Mouse (Mus musculus) heart, embryonic 12.5 days (tissue): ENCODE measurements around the gene Gm11115. TPM values are rescaled to one million over a fixed set of nuclear protein-coding genes. Genes with fewer than 3 reads are reported as not detected.

Experiments
- ATAC-seq: fragments of 200-750 bp; cut with Nextera tagmentation; 2 replicates; pipeline ENCODE4 v1.8.0; 2017; ENCODE audit warnings: moderate TSS enrichment, moderate library complexity; ENCODE audit not compliant: insufficient number of reproducible peaks, low FRiP score
- H3K27ac ChIP-seq: fragments of 300-500 bp; sonication (generic); 2 replicates; pipeline ENCODE4 v1.5.1; 2016; ENCODE audit warnings: mild to moderate bottlenecking, moderate library complexity; ENCODE audit not compliant: poor library complexity, severe bottlenecking
- H3K27me3 ChIP-seq: fragments of 300-500 bp; sonication (generic); replicated peaks from 2 replicates; pipeline ENCODE4 v1.6.1; 2016; ENCODE audit warnings: mild to moderate bottlenecking, moderate library complexity
- H3K36me3 ChIP-seq: fragments of 300-500 bp; sonication (generic); 2 replicates; pipeline ENCODE4 v1.6.1; 2016; ENCODE audit warnings: mild to moderate bottlenecking, moderate library complexity
- H3K4me1 ChIP-seq: fragments of 300-500 bp; sonication (generic); replicated peaks from 2 replicates; pipeline ENCODE4 v1.6.1; 2016; ENCODE audit warnings: mild to moderate bottlenecking
- H3K4me2 ChIP-seq: fragments of 300-500 bp; sonication (generic); 2 replicates; pipeline ENCODE4 v1.6.1; 2016; ENCODE audit warnings: mild to moderate bottlenecking, moderate library complexity
- H3K4me3 ChIP-seq: fragments of 300-500 bp; sonication (generic); 2 replicates; pipeline ENCODE4 v1.5.1; 2016; ENCODE audit warnings: mild to moderate bottlenecking
- H3K9ac ChIP-seq: fragments of 300-500 bp; sonication (generic); 2 replicates; pipeline ENCODE4 v1.6.1; 2016; ENCODE audit warnings: mild to moderate bottlenecking, moderate library complexity
- H3K9me3 ChIP-seq: fragments of 300-500 bp; sonication (generic); replicated peaks from 2 replicates; pipeline ENCODE4 v1.6.1; 2016; ENCODE audit warnings: mild to moderate bottlenecking, moderate library complexity
- WGBS: fragments of 180-500 bp; shearing (Covaris S2); methylation state at CpG from one replicate; pipeline ENCODE4 v1.1.7; 2016; 5-methylcytosine and 5-hydroxymethylcytosine counted together
- polyA plus RNA-seq: library from polyadenylated mRNA; unstranded; fragments of >200 nt; fragmentation: Nextera tagmentation; extraction: Ambion mirVana; gene quantifications from 2 replicates; pipeline ENCODE4 v1.2.1, GENCODE M21; 2016

Gm11115 gene
- polyA plus RNA-seq: not detected in 2 replicates

- no peak within 1 kb of the TSS for H3K4me3 ChIP-seq
- no peak for ATAC-seq
Measured at GRCm38 (mm10) chr5:88153999-88154398, at the start of gene Gm11115. Gene Gm11115, minus strand, starts transcription at chr5:88154099.

DNA sequence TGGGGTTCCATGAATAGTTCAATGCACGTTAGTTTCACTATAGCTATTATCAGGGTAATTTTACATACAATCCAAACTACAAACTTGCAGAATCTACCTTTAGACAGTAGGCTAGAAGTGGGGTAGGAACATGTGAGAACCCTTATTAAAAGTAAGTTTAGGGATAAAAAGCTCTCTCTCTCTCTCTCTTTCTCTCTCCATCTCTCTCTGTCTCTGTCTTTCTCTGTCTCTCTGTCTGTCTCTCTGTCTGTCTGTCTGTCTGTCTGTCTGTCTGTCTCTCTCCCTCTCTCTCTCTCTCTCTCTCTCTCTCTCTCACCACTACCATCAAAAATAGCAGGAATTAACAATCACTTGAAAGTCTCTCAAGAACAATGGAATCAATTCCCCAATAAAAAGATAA lies 42.5 kb downstream of the Gm11115 start, which contains the start of gene Gm11116:
Gene Gm11116 (minus strand): TSS at position 101 of the 400 bp plus-strand sequence.
- Histone ChIP-seq H3K4me3 (no peak within 1 kb of the TSS), H3K27ac (no peak within 1 kb of the TSS), H3K9ac (no peak within 1 kb of the TSS), H3K4me1 (no peaks in the 10 kb centered on the region), H3K9me3 (peaks cover 5% of the 10 kb centered on the region; the same call in 1 of the 2 replicates), H3K27me3 (no peaks in the 10 kb centered on the region), H3K36me3 (no peaks in the 10 kb centered on the region), H3K4me2 (no peak within 1 kb of the TSS)
- ATAC-seq: no peak
- WGBS: 56% methylated on average over 1 of the region's 1 CpGs

More at GRCm38 (mm10) chr5:88153999-88154398, at the start of gene Gm11115:
- Histone ChIP-seq H3K36me3 (no peaks in the 10 kb centered on the region), H3K4me2 (no peak within 1 kb of the TSS), H3K4me1 (no peaks in the 10 kb centered on the region), H3K27ac (no peak within 1 kb of the TSS), H3K9me3 (no peaks in the 10 kb centered on the region), H3K27me3 (no peaks in the 10 kb centered on the region), H3K9ac (no peak within 1 kb of the TSS)

Other genes starting within 250 kb of the Gm11115 start
- gene Csn3, start 228.5 kb downstream of the Gm11115 start, polyA plus RNA-seq: 0.26 TPM in 1 of 2 replicates, not detected in the other
- gene 2310003L06Rik, start 184.6 kb downstream of the Gm11115 start, polyA plus RNA-seq: not detected in 2 replicates
- not detected in 2 replicates for gene Gm28434, start 184.6 kb downstream of the Gm11115 start, polyA plus RNA-seq
- not detected in 2 replicates for gene Cabs1, start 174.7 kb downstream of the Gm11115 start, polyA plus RNA-seq
- not detected in 2 replicates for gene Smr3a, start 151.6 kb downstream of the Gm11115 start, polyA plus RNA-seq
- gene Smr2, start 67.5 kb downstream of the Gm11115 start, polyA plus RNA-seq: not detected in 2 replicates
- not detected in 2 replicates for gene Gm11116, start 42.6 kb downstream of the Gm11115 start, polyA plus RNA-seq
- gene Gm7714, start 114.8 kb upstream of the Gm11115 start, polyA plus RNA-seq: not detected in 2 replicates
- not detected in 2 replicates for gene Prol1, start 163.2 kb upstream of the Gm11115 start, polyA plus RNA-seq
- gene Amtn, start 222.0 kb upstream of the Gm11115 start, polyA plus RNA-seq: not detected in 2 replicates